Mouse (Mus musculus) ES-Bruce4 (cell line): Measurements from ENCODE around the gene Doxl2.
"Not testable (repeated sequence)": the region's sequence is repeated elsewhere in the genome, so short reads cannot be mapped to it uniquely, and the experiment has no call there.

ENCODE experiments used
- CTCF ChIP-seq: IDR thresholded peaks from one replicate; pipeline ENCODE4 v1.8.1; 2011; ENCODE audit warnings: low read depth, low read length
- POLR2A ChIP-seq: IDR thresholded peaks from one replicate; pipeline ENCODE4 v1.8.1; 2011; ENCODE audit warnings: low read length; ENCODE audit not compliant: insufficient read depth

GRCm38 (mm10) chr6:48959151-48959550, 15.6 kb upstream of the Doxl2 start:
- TF ChIP-seq POLR2A, result not testable (repeated sequence)
- TF ChIP-seq CTCF, result peak; percentile 31
